Mouse (Mus musculus) A20 (cell line): ENCODE data around the gene Nr4a3.

Source experiments
- DNase-seq: peaks from one replicate; pipeline ENCODE4 v3.0.0-alpha.2; 2011; ENCODE audit warnings: low read depth, low spot score

Nr4a3 gene

GRCm38 (mm10) chr4:48044491-48045211 lies at the start of gene Nr4a3:
Nr4a3 (plus strand) TSS chr4:48045153.
- DNase-seq, result peak; percentile 90

- DNase-seq, result no peak
Observed at GRCm38 (mm10) chr4:48002969-48003368, 42.0 kb upstream of the Nr4a3 start.

GRCm38 (mm10) chr4:48003456-48003855 lies 41.5 kb upstream of the Nr4a3 start:
- no peak for DNase-seq

GRCm38 (mm10) chr4:48006355-48006754 lies 38.6 kb upstream of the Nr4a3 start:
- DNase-seq, result no peak

- DNase-seq, result peak; percentile 33
Observed at GRCm38 (mm10) chr4:48012209-48012608, 32.7 kb upstream of the Nr4a3 start.

- no peak for DNase-seq
Observed at GRCm38 (mm10) chr4:48022966-48023365, 22.0 kb upstream of the Nr4a3 start.

GRCm38 (mm10) chr4:48029652-48030051 lies 15.3 kb upstream of the Nr4a3 start:
- peak; percentile 42 for DNase-seq

- DNase-seq, result no peak
Observed at GRCm38 (mm10) chr4:48034287-48034686, 10.7 kb upstream of the Nr4a3 start.

- DNase-seq, result no peak
Observed at GRCm38 (mm10) chr4:48037646-48038045, 7.3 kb upstream of the Nr4a3 start.

- no peak for DNase-seq
Observed at GRCm38 (mm10) chr4:48038847-48039246, 6.1 kb upstream of the Nr4a3 start.

GRCm38 (mm10) chr4:48039736-48040135 lies 5.2 kb upstream of the Nr4a3 start:
- DNase-seq, result no peak

- DNase-seq, result no peak
Observed at GRCm38 (mm10) chr4:48042466-48042785, 2.5 kb upstream of the Nr4a3 start.

- DNase-seq, result peak; percentile 97
Observed at GRCm38 (mm10) chr4:48042786-48043701, 1.9 kb upstream of the Nr4a3 start.

GRCm38 (mm10) chr4:48044141-48044490 lies 837 bp upstream of the Nr4a3 start:
- DNase-seq, result no peak

GRCm38 (mm10) chr4:48045281-48045720 lies 348 bp downstream of the Nr4a3 start:
- DNase-seq, result no peak

GRCm38 (mm10) chr4:48045721-48046460 lies 938 bp downstream of the Nr4a3 start:
- DNase-seq, result peak; percentile 76

- DNase-seq, result peak; percentile 45
Observed at GRCm38 (mm10) chr4:48046461-48046901, 1.5 kb downstream of the Nr4a3 start.

- DNase-seq, result peak; percentile 46
Observed at GRCm38 (mm10) chr4:48047136-48047765, 2.3 kb downstream of the Nr4a3 start.

- peak; percentile 32 for DNase-seq
Observed at GRCm38 (mm10) chr4:48047766-48048371, 2.9 kb downstream of the Nr4a3 start.

- no peak for DNase-seq
Observed at GRCm38 (mm10) chr4:48048456-48049315, 3.7 kb downstream of the Nr4a3 start.
